Mouse (Mus musculus) thymus, adult 2 months (tissue): ENCODE measurements at regions not wholly inside any gene's neighbourhood (a gene's known extent, or its start where the extent isn't known, plus 50 kb on each side); places are given as distances from the start of the nearest gene placed in this dataset.

Experiments used
- DNase-seq: peaks from one replicate; pipeline ENCODE4 v3.0.0; 2021
- H3K27ac ChIP-seq: fragments of 200-500 bp; 2 replicates; pipeline ENCODE4 v1.5.1; 2012; ENCODE audit warnings: low read length, control low read depth; ENCODE audit not compliant: control insufficient read depth, insufficient read depth
- H3K27me3 ChIP-seq: fragments of 200-500 bp; 2 replicates; pipeline ENCODE4 v1.6.1; 2012; ENCODE audit warnings: mild to moderate bottlenecking, low read length, moderate library complexity, mixed read lengths; ENCODE audit not compliant: control insufficient read depth, insufficient read depth
- H3K36me3 ChIP-seq: fragments of 200-500 bp; 2 replicates; pipeline ENCODE4 v1.6.1; 2012; ENCODE audit warnings: mild to moderate bottlenecking, low read length, moderate library complexity; ENCODE audit not compliant: control insufficient read depth, insufficient read depth
- H3K4me1 ChIP-seq: fragments of 200-500 bp; replicated peaks from 2 replicates; pipeline ENCODE4 v1.6.1; 2012; ENCODE audit warnings: low read length; ENCODE audit not compliant: control insufficient read depth, insufficient read depth
- H3K4me3 ChIP-seq: fragments of 200-500 bp; 2 replicates; pipeline ENCODE4 v1.5.1; 2012; ENCODE audit warnings: mild to moderate bottlenecking, low read length, control low read depth, moderate library complexity; ENCODE audit not compliant: control insufficient read depth, insufficient read depth
- CTCF ChIP-seq: fragments of 200-500 bp; IDR thresholded peaks from 2 replicates; pipeline ENCODE4 v1.5.1; 2012; ENCODE audit warnings: mild to moderate bottlenecking, control low read depth, low read length, moderate library complexity, borderline replicate concordance; ENCODE audit not compliant: control insufficient read depth, poor library complexity, insufficient read depth; ENCODE audit errors: extremely low read depth
- POLR2A ChIP-seq: fragments of 200-500 bp; IDR thresholded peaks from 2 replicates; pipeline ENCODE4 v1.6.1; 2012; ENCODE audit warnings: mild to moderate bottlenecking, low read length, control low read depth, moderate library complexity; ENCODE audit not compliant: control insufficient read depth, poor library complexity, insufficient read depth; ENCODE audit errors: extremely low read depth
- WGBS: fragments of 180-500 bp; shearing (Covaris S2); methylation state at CpG from one replicate; pipeline ENCODE4 v1.1.7; 2018; 5-methylcytosine and 5-hydroxymethylcytosine counted together

DNA sequence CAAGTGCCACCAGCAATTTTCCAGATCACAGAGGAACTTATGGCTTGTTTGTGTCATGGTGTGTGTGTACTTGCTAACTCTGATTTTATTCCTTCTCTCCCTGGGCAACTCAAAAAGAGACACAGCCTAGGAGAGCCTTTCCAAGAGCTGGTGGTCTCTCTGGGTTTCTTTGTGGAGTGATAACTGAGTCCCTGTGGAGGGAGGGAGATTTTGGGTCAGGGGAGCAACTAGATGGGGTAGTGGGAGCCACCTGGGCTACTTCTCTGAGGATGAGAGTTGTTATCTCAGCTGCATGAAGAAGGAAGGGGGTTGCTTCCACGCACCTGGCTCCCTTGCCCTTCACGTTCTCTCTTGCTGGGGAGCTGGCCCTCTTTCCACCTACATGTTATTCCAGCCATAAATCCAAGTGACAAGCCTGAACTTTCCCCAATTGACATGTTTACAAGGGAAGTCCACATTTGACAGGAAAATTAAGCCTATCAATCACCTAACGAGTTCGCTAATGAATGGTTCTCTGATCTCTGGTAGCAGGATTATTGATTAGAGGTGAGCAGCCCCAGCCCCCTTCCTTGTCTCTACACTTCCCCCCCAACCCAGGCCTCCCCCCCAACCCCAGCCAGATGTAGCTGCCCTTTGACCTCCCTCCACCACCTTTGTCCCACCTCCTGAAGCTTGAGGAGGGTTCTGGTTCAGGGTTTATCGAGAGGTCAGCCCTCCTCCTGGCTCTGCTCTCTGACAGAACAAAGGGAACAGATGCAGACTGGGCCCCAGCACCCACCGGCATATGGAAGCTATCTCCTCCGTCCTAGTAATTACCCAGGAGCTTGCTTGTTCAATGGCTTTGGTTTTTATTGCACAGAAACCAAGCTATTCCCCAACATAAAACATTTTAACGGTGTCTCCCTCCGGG, 304.4 kb upstream of the Zfp703 start:
- TF ChIP-seq CTCF, result no peak
- no peak for TF ChIP-seq POLR2A
- Histone ChIP-seq H3K27ac (no peak overlapping the region), H3K4me3 (no peak overlapping the region), H3K36me3 (no peaks in the 10 kb centered on the region), H3K4me1 (no peaks in the 10 kb centered on the region), H3K27me3 (no peaks in the 10 kb centered on the region)
- no peak for DNase-seq
- WGBS, result 89% methylated on average over 9 of the region's 9 CpGs

DNA sequence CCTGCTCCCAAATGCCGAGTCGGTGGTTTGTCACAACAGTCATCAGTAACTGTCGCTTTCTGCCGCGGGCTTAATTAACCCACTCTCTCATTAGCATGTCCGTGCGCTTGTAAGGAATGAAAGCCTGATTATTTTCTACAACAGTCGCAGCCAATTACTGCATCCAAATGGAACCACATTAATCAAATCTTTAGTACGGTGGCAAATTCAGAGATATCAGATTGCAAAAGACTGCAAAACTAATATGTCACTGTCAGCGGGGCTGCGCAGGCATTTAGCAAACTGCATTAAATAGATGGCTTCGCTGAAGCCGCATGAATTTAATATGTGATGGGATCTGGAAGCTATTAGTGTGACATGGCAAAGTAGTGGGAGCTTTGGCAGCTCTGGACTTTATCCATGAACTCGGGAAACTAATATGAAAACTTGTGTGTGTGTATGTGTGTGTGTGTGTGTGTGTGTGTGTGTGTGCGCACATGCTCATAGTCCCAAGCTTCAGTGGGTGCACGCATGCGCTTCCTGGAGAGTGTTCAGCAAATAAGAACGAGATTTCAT, 299.5 kb upstream of the Zfp703 start:
- TF ChIP-seq POLR2A (no peak), CTCF (no peak)
- H3K27me3 ChIP-seq, result no peaks in the 10 kb centered on the region
- H3K27ac ChIP-seq, result no peak overlapping the region
- WGBS, result 94% methylated on average over 18 of the region's 18 CpGs
- no peaks in the 10 kb centered on the region for H3K36me3 ChIP-seq
- no peak for DNase-seq
- no peaks in the 10 kb centered on the region for H3K4me1 ChIP-seq
- H3K4me3 ChIP-seq, result no peak overlapping the region

DNA sequence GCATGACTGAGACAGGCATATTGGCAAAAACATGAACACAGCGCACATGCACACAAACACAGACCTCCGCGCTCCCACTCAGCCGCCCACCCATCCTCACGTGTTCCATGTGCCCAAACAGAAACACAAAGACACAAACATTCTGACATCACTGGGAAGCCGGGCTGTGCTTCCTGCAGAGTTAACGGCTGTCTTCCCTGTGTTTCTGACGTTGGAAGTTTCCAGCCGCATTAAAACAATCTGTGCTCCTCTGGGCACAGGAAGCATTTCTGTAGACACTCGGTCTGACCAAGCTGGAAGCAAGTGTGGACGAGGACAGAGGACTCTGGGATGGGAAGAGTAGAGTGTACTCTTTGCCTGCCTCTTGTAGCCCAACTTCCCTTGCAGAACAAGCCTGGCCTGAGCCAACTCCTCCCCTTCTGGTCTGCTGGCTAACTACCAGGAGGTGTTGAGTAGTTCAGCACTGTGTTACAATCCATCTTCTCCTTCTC, 296.2 kb upstream of the Zfp703 start:
- DNase-seq, result no peak
- TF ChIP-seq POLR2A, result no peak
- no peak for TF ChIP-seq CTCF
- 88% methylated on average over 11 of the region's 11 CpGs for WGBS

DNA sequence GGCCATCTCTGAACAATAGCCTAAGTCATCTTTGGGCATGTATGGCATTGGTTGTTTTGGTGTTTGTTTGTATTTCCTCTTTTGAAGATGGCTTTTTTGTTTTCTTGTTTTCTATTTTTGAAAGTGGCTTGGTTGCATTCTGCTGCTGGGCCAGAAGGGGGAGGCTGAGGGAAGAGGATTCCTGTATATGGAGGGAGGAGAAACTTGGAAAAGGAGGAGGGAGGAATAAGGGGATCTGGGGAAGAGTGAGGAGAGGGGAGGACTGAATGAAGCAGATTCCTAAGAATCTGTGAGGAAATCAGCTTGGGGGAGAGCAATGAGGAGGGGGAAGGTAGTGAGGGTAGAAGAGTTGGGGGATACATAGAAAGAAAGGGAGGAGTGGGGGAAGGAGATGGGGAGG, 290.0 kb upstream of the Zfp703 start:
- Histone ChIP-seq H3K27me3 (no peaks in the 10 kb centered on the region), H3K4me1 (no peaks in the 10 kb centered on the region), H3K36me3 (no peaks in the 10 kb centered on the region), H3K4me3 (no peak overlapping the region), H3K27ac (no peak overlapping the region)
- TF ChIP-seq POLR2A, result no peak
- no peak for TF ChIP-seq CTCF
- DNase-seq, result no peak

More for the DNA sequence above, 296.2 kb upstream of the Zfp703 start:
- Histone ChIP-seq H3K4me3 (no peak overlapping the region), H3K27ac (no peak overlapping the region), H3K36me3 (no peaks in the 10 kb centered on the region), H3K27me3 (no peaks in the 10 kb centered on the region), H3K4me1 (no peaks in the 10 kb centered on the region)

DNA sequence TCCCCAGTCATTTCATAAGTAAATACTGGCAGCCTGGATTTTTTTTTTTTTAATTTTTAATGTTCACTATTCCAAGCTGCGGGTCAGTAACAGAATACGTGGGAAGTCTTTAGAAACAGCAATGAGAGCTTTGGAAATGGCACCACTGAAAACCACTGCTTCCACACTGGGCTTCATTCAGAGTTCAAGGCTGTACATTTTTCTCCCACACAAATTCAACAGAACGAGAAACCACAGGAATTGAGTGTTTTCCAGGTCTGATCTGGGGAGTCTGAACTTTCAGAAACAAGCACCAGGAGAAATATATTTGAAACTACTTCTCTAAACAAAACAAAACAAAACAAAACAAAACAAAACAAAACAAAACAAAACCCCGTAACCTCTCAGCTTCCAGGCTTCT, 289.1 kb upstream of the Zfp703 start:
- WGBS, result 87% methylated on average over 4 of the region's 4 CpGs
- H3K4me1 ChIP-seq, result no peaks in the 10 kb centered on the region
- no peaks in the 10 kb centered on the region for H3K36me3 ChIP-seq
- no peak for TF ChIP-seq POLR2A
- no peak for TF ChIP-seq CTCF
- no peaks in the 10 kb centered on the region for H3K27me3 ChIP-seq
- H3K4me3 ChIP-seq, result no peak overlapping the region
- no peak for DNase-seq
- no peak overlapping the region for H3K27ac ChIP-seq

DNA sequence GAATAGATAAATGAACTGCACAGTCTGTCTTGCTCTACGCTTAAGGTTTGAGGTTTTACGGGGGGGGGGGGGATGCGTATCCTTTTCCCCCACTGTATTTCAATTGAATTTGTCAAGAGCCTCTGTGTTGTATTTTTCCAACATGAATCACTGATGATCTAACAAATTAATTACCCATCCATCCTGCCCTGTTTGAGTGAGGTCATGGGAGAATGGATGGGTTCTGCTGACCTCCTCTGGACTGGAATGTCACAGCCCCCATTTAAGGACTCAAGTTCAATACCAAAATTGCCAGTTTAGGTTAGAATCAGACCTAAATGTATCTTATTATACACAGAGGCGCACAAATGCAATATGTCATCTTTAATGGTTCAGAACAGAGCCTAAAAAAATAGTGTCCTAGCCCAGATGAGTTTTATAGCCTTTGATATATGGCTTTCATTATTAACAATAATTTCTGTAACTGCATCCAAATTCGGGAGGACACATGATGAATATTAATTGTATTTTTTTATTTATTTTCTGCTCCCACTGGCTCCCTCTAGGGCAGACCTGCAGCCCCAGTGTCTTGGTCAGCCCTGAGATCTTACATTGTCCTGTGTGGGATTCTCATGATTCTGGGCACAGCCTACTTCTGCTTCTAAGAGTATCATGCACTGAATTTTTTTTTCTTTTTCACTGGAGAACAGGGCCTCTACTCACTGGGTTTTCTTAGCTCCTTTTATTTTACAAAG, 288.2 kb upstream of the Zfp703 start:
- DNase-seq, result no peak
- no peaks in the 10 kb centered on the region for H3K27me3 ChIP-seq
- no peak overlapping the region for H3K4me3 ChIP-seq
- H3K4me1 ChIP-seq, result no peaks in the 10 kb centered on the region
- TF ChIP-seq CTCF (no peak), POLR2A (no peak)
- WGBS, result 92% methylated on average over 5 of the region's 5 CpGs
- H3K36me3 ChIP-seq, result no peaks in the 10 kb centered on the region
- no peak overlapping the region for H3K27ac ChIP-seq
